Mouse (Mus musculus) urinary bladder, postnatal 25 days (tissue): ENCODE data around the gene Ubr2.

Experiments used
- DNase-seq: peaks from one replicate; pipeline ENCODE4 v3.0.0; 2022; ENCODE audit warnings: low spot score

The Ubr2 gene

DNA sequence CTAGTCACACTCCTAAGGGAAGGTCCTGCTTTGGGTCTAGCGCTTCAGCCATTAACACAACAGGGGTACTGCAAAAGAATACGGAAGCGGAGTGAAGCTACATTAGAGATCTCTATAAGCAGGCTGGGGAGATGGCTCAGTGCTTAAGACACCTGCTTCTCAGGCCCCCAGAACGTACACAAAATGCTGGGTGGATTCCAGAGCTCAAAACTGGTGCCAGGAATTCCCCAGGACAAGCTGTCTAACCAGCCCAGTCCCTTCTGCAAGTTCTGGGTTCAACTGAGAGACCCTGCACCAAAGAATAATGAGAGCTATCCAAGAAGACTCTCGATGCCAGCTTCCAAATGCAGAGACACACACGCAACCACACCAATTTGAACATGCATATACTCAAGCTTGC lies 128.6 kb downstream of the Ubr2 start:
- no peak for DNase-seq

DNA sequence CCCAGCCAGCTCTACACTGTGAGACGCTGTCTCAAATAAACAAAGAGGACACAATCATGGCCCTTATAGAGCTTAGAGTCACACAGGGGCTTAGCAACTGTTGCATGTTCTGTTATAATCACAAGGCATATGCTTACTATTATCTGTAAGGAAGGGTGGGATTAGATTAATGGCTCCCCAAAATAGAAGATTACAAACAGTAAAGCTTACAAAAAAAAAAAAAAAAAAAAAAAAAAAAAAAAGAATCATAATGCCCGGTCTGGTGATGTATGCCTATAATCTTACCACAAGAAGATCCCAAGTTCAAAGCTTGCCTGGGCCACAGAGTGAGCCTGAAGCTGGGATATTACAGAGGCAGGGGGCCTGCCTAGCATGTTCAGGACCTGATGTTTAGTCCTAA lies 130.0 kb downstream of the Ubr2 start:
- no peak for DNase-seq

DNA sequence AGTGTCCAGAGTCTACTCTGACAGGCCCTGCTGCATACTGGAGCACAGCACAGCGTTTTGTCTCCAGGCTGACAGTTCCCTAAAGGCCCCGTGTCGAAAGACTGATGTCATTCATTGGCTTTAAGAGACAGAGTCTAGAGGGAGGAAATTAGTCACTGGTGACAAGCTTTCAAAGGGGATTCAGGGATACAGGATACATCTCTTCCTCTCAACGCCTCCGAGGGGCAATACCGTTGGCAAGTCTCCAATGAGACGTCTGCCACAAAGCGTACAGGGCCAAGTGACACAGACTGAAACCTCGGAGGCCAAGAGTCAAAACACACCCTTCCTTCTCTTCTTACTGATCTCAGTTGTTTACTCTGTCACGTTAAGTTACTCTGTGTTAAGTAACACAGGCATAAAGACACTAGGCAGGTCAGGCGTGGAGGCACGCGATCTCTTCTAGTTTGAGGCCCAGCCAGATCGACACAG lies 130.5 kb downstream of the Ubr2 start:
- DNase-seq = no peak
